Mouse (Mus musculus) E14TG2a.4 (cell line): ENCODE measurements at regions not wholly inside any gene's neighbourhood (a gene's known extent, or its start where the extent isn't known, plus 50 kb on each side); places are given as distances from the start of the nearest gene placed in this dataset.

Experiments
- H3K27me3 ChIP-seq: 2 replicates; pipeline ENCODE4 v1.6.1; 2014; ENCODE audit warnings: low read length, control low read depth; ENCODE audit not compliant: insufficient read depth
- H3K36me3 ChIP-seq: 2 replicates; pipeline ENCODE4 v1.6.1; 2014; ENCODE audit warnings: low read length, control low read depth; ENCODE audit not compliant: insufficient read depth
- H3K4me1 ChIP-seq: replicated peaks from 2 replicates; pipeline ENCODE4 v1.6.1; 2014; ENCODE audit warnings: low read depth, low read length, control low read depth
- H3K4me3 ChIP-seq: replicated peaks from 2 replicates; pipeline ENCODE4 v1.5.1; 2014; ENCODE audit warnings: mild to moderate bottlenecking, low read length
- H3K9me3 ChIP-seq: 2 replicates; pipeline ENCODE4 v1.6.1; 2014; ENCODE audit warnings: low read length, control low read depth
- CTCF ChIP-seq: conservative IDR thresholded peaks from 2 replicates; pipeline ENCODE4 v1.5.1; 2014; ENCODE audit warnings: low read length
- NANOG ChIP-seq: IDR thresholded peaks from 2 replicates; pipeline ENCODE4 v1.6.1; 2014; ENCODE audit warnings: borderline replicate concordance, low read length, mixed read lengths
- POU5F1 ChIP-seq: IDR thresholded peaks from 2 replicates; pipeline ENCODE4 v1.6.1; 2014; ENCODE audit warnings: low read length, borderline replicate concordance

DNA sequence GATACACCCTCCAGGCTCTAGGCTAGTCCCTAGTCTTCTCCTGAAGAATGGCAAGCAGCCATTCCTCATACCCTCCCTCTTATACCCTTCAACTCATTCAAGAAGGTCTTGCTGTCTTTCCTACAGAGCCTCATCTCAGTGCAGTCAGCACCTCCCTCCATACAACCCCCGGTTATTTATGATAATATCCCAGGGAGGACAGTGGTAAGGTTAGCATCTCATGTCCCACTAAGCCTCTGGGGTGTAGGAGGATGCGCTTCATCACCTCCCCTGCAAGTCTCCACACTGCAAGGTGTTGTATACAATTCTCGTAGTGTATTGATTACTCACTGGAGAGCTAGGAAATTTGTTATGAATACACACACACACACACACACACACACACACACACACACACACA, 80.2 kb upstream of the Shisa6 start:
- Histone ChIP-seq H3K36me3 (no peaks in the 10 kb centered on the region), H3K9me3 (peaks cover 13% of the 10 kb centered on the region; the same call in 1 of the 2 replicates), H3K4me1 (peaks cover 5% of the 10 kb centered on the region), H3K27me3 (no peaks in the 10 kb centered on the region; the same call in 1 of the 2 replicates), H3K4me3 (no peak overlapping the region)
- TF ChIP-seq CTCF (no peak), NANOG (no peak), POU5F1 (no peak)

DNA sequence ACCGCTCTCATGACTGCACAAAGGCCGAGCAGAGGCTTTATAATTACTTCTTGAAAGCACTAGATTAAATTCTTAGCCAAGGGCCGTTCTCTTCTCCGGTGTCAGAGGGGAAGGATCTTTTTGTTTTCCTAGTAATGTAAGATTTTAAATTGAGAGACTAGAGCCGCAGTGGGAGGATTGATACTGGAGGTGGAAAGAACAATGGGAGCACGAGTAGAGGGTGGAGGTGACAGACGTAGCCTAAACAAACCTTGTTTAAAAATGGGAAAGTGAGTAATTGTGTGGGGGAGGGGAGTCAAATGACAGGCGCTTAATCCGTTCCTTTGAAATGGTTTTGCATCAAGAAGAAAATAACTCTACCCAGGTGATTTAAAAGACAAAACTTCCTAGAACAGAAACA, 80.9 kb upstream of the Shisa6 start:
- Histone ChIP-seq H3K27me3 (no peaks in the 10 kb centered on the region; the same call in 1 of the 2 replicates), H3K4me1 (peaks cover 5% of the 10 kb centered on the region), H3K36me3 (no peaks in the 10 kb centered on the region)

DNA sequence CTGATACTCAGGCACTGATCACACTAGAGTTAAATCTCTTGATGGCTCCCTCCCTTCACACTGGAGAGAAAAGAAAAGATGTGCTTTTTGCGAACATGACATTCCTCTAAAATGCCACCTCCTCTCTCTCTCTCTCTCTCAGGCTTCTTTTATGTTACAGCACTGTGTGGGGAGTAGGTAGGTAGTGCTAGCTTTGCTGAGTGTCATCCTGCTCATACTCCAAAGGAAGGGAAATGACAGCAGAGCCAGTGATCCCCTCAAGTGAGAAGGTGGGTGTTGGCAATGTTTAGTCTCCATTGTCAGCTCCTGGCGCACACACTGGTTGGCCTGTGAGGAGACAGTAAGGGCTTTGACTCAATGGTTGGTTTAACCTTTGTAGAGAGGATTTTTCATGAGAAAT, 84.0 kb upstream of the Shisa6 start:
- no peaks in the 10 kb centered on the region for H3K36me3 ChIP-seq
- peaks cover 13% of the 10 kb centered on the region; the same call in 1 of the 2 replicates for H3K9me3 ChIP-seq
- no peak overlapping the region for H3K4me3 ChIP-seq
- no peak for TF ChIP-seq POU5F1
- TF ChIP-seq NANOG, result no peak
- TF ChIP-seq CTCF, result no peak
- H3K4me1 ChIP-seq, result peaks cover 6% of the 10 kb centered on the region; the same call in 1 of the 2 replicates
- H3K27me3 ChIP-seq, result no peaks in the 10 kb centered on the region

More for the DNA sequence above, 80.9 kb upstream of the Shisa6 start:
- H3K9me3 ChIP-seq, result peaks cover 13% of the 10 kb centered on the region; the same call in 1 of the 2 replicates
- TF ChIP-seq CTCF (no peak), POU5F1 (no peak), NANOG (no peak)
- no peak overlapping the region for H3K4me3 ChIP-seq

DNA sequence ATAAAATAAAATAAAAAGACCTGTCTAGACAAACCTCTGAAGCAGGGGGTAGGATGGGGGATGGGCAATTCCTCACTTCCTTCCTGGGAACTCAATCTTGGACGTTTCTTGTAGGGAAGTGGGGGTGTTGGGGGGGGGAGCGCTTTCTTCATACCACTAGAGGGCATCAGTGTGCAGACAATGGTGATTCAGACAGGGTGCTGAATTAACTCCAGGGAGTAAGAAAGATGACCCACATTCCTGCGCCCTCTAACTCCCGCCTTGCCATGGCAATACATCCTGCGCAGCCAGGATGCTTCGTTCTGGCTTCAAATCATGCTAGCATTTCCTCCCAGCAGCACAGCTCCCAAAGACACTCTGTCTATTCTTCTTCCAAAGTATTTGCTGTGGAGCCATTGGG, 87.4 kb upstream of the Shisa6 start:
- peaks cover 6% of the 10 kb centered on the region; the same call in 1 of the 2 replicates for H3K4me1 ChIP-seq
- H3K36me3 ChIP-seq, result no peaks in the 10 kb centered on the region
- peaks cover 5% of the 10 kb centered on the region; the same call in 1 of the 2 replicates for H3K9me3 ChIP-seq
- H3K27me3 ChIP-seq, result no peaks in the 10 kb centered on the region
- H3K4me3 ChIP-seq, result no peak overlapping the region
- no peak for TF ChIP-seq POU5F1
- peak; percentile 38 for TF ChIP-seq CTCF
- TF ChIP-seq NANOG, result no peak

DNA sequence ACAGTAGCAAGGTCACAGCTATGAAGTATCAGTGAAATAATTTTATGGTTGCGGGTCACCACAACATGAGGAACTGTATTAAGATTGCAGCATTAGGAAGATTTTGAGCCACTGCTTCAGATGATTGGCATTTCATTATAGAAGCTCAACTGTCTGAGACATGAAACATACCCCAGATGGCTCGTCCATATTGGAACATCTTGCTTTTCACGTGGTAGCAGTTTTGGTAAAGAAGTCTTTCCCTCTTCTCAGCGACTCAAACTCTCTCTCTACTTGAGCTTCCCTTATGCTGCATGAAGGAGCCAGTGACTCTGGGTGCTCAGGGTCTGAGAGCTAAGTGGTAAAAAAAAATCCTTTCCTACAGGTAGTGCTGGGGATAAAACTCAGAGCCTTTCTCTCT, 99.7 kb upstream of the Shisa6 start:
- Histone ChIP-seq H3K36me3 (no peaks in the 10 kb centered on the region), H3K4me1 (no peaks in the 10 kb centered on the region), H3K27me3 (no peaks in the 10 kb centered on the region), H3K4me3 (no peak overlapping the region), H3K9me3 (peaks cover 24% of the 10 kb centered on the region)
- TF ChIP-seq POU5F1 (no peak), NANOG (no peak), CTCF (no peak)

DNA sequence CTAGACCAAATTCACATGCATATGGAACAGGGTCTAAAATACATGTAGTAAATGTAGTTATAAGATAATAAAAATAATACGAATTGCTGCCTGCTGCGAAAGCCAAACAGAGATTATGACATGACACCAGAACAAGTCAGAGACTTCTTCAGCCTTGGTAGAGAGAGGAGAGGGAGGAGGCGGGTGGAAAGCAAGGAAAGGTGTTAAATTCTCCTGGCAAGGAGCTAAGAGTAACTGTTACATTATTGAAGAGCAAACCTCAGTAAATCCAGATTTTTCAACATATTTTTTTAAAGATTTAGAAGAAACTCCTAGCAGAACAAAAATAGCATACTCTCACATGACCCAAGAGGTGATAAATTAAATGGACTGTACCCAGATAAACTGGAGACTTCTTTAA, 131.0 kb upstream of the Shisa6 start:
- no peak for TF ChIP-seq CTCF
- Histone ChIP-seq H3K4me3 (no peak overlapping the region), H3K9me3 (no peaks in the 10 kb centered on the region), H3K4me1 (no peaks in the 10 kb centered on the region), H3K36me3 (no peaks in the 10 kb centered on the region), H3K27me3 (no peaks in the 10 kb centered on the region)

DNA sequence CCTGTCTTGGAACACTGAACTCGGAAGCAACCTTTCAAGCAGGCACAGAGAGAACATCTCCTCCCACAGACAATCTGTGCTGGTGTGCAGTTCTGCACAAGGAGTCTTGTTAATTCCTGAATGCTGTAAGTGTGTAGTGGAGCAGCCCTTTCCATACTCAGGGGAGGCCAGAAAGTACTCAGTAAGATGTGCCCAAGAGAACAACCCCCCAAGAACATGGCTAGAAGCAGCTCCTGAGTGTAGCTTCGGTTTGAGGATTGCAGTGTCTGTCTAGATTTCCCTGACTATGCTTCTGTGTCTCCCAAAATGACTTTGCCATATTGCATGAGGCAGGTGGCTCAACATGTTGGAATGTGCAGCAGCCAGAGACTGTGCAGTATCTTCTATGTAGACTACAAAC, 148.8 kb upstream of the Shisa6 start:
- Histone ChIP-seq H3K4me3 (no peak overlapping the region), H3K27me3 (no peaks in the 10 kb centered on the region), H3K4me1 (no peaks in the 10 kb centered on the region), H3K36me3 (no peaks in the 10 kb centered on the region), H3K9me3 (0 out of 2 replicates have a peak, but pooled peaks cover 3% of the 10 kb centered on the region)
- TF ChIP-seq CTCF (no peak), NANOG (no peak), POU5F1 (no peak)

DNA sequence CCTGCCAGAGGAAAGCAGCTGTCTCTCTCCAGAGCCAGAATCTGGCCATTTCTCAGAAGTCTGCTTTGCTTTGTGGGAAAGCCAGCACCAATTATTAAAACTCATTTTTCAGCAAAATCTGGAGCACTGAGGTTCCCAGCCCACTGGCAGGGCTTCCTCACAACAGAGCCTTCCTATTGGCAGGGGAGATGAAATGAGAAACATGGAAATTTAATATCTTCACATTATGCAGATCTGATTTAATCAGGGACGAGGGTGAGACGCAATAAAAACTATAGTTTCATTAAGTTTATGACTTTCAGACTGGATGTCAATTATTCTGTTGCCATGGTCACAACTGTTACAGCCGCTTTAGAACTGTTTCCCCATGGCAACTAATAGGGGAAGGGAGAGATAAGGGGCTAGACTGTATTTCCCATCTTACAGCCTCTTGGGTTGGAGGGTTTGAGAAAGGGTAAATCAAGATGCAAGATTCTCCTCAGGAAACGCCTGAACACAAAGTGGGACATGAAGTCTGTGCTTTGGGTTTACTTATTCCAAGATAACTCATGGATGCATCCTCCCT, 154.4 kb upstream of the Shisa6 start:
- no peaks in the 10 kb centered on the region for H3K4me1 ChIP-seq
- H3K27me3 ChIP-seq, result no peaks in the 10 kb centered on the region
- TF ChIP-seq CTCF, result no peak
- no peak for TF ChIP-seq NANOG
- no peak for TF ChIP-seq POU5F1

DNA sequence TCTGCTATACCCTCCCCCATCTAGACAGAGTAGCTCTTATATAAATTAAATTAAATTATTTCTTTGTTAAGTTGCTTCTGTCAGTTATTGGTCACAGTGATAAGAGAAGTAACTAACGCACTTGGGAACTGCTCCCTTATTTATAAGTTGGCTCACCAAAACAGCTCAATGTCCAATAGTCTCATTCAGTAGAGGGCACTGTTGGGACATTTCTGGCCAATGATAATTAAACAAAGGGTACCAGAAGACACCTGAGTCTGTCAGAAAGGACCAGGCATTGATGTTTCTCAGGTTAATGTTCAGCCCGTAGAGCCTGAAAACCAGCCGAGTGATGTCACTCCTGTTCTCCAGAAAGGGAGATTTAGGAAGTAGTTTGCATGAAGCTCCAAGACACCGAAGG, 156.1 kb upstream of the Shisa6 start:
- TF ChIP-seq POU5F1, result no peak
- TF ChIP-seq NANOG, result no peak
- no peak for TF ChIP-seq CTCF
- no peaks in the 10 kb centered on the region for H3K9me3 ChIP-seq
- H3K36me3 ChIP-seq, result no peaks in the 10 kb centered on the region
- no peaks in the 10 kb centered on the region for H3K4me1 ChIP-seq
- H3K27me3 ChIP-seq, result no peaks in the 10 kb centered on the region
- H3K4me3 ChIP-seq, result no peak overlapping the region

More for the DNA sequence above, 154.4 kb upstream of the Shisa6 start:
- Histone ChIP-seq H3K4me3 (no peak overlapping the region), H3K36me3 (no peaks in the 10 kb centered on the region), H3K9me3 (no peaks in the 10 kb centered on the region)
